Mouse (Mus musculus) olfactory bulb, adult 2 months (tissue): ENCODE data around the gene Zfp276.

ENCODE experiments used
- CTCF ChIP-seq: fragments of 200-500 bp; IDR thresholded peaks from 2 replicates; pipeline ENCODE4 v1.5.1; 2012; ENCODE audit warnings: low read depth, mild to moderate bottlenecking, low read length, moderate library complexity; ENCODE audit not compliant: insufficient read depth
- POLR2A ChIP-seq: fragments of 200-500 bp; IDR thresholded peaks from 2 replicates; pipeline ENCODE4 v1.6.1; 2012; ENCODE audit warnings: mild to moderate bottlenecking, low read depth, low read length, moderate library complexity; ENCODE audit not compliant: insufficient read depth

DNA sequence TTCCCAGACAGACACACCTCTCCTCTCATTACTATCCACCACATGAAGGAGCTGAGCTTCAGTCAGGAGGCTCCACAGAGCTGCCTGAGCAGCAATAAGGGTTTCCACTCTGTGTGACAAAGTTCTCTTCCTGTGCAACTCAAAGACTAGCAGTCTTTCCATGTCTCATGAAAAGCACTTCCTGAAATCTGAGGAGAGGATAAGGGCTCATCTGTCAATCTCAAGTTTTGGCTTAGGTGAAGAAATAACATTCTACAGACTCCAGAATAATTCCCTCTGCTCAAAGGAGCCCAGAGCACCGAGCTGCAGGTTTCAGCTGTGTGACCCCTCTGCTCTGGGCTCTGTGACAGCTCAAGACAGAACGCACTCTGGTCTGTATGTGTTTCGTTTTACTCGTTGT is 1.1 kb upstream of the Zfp276 start:
- TF ChIP-seq CTCF (no peak), POLR2A (no peak)
